Mouse (Mus musculus): ENCODE results near the gene Sp6.

The Sp6 gene

GRCm38 (mm10) chr11:97021873-97022484 is 8.8 kb downstream of the Sp6 start:
- DNase-seq (ENCODE audit: low read depth): peak; percentile 58

GRCm38 (mm10) chr11:97024977-97025376 is 11.8 kb downstream of the Sp6 start:
- DNase-seq (ENCODE audit: low read depth): no peak

GRCm38 (mm10) chr11:97025721-97026344 is 12.6 kb downstream of the Sp6 start:
- DNase-seq (ENCODE audit: low read depth): peak; percentile 86

GRCm38 (mm10) chr11:97029686-97030417 is 16.7 kb downstream of the Sp6 start, which contains the start of gene Scrn2:
Gene Scrn2, plus strand, starts transcription at chr11:97029938.
- DNase-seq (ENCODE audit: low read depth): peak; percentile 79

GRCm38 (mm10) chr11:97030426-97030825 is 17.2 kb downstream of the Sp6 start:
- no peak for DNase-seq (ENCODE audit: low read depth)

GRCm38 (mm10) chr11:97031977-97032376 is 18.8 kb downstream of the Sp6 start:
- DNase-seq (ENCODE audit: low read depth): no peak

GRCm38 (mm10) chr11:97032499-97032898 is 19.3 kb downstream of the Sp6 start:
- DNase-seq (ENCODE audit: low read depth): no peak

- DNase-seq (ENCODE audit: low read depth): no peak
Measured at GRCm38 (mm10) chr11:97033781-97034180, 20.6 kb downstream of the Sp6 start.

- DNase-seq (ENCODE audit: low read depth): no peak
Measured at GRCm38 (mm10) chr11:97036141-97036540, 22.9 kb downstream of the Sp6 start.

- DNase-seq (ENCODE audit: low read depth): no peak
Measured at GRCm38 (mm10) chr11:97038881-97039280, 25.7 kb downstream of the Sp6 start.

- DNase-seq (ENCODE audit: low read depth): no peak
Measured at GRCm38 (mm10) chr11:97040301-97041021, 27.3 kb downstream of the Sp6 start.

- peak; percentile 89 for DNase-seq (ENCODE audit: low read depth)
Measured at GRCm38 (mm10) chr11:97041022-97041899, 28.1 kb downstream of the Sp6 start, which contains the start of the genes Lrrc46 and Mrpl10. Gene Lrrc46, minus strand, starts transcription at chr11:97041407. Gene Mrpl10, plus strand, starts transcription at chr11:97041560.

- no peak for DNase-seq (ENCODE audit: low read depth)
Measured at GRCm38 (mm10) chr11:97044902-97045301, 31.7 kb downstream of the Sp6 start.

- no peak for DNase-seq (ENCODE audit: low read depth)
Measured at GRCm38 (mm10) chr11:97045861-97046260, 32.7 kb downstream of the Sp6 start.

- DNase-seq (ENCODE audit: low read depth): no peak
Measured at GRCm38 (mm10) chr11:97048090-97048650, 35.0 kb downstream of the Sp6 start.

GRCm38 (mm10) chr11:97049492-97050085 is 36.4 kb downstream of the Sp6 start:
- DNase-seq (ENCODE audit: low read depth): no peak

GRCm38 (mm10) chr11:97050216-97050943 is 37.2 kb downstream of the Sp6 start, which contains the start of gene Osbpl7:
Gene Osbpl7, plus strand, starts transcription at chr11:97050628.
- DNase-seq (ENCODE audit: low read depth): peak; percentile 60

GRCm38 (mm10) chr11:97050944-97051586 is 37.9 kb downstream of the Sp6 start:
- DNase-seq (ENCODE audit: low read depth): no peak

- DNase-seq (ENCODE audit: low read depth): no peak
Measured at GRCm38 (mm10) chr11:97052219-97052646, 39.0 kb downstream of the Sp6 start.
